Mouse (Mus musculus) gastrocnemius, postnatal 25 days (tissue): Measurements from ENCODE around the gene Rp9. TPM values are rescaled to one million over a fixed set of nuclear protein-coding genes. Genes with fewer than 3 reads are reported as not detected.
"Not testable (repeated sequence)": the region's sequence is repeated elsewhere in the genome, so short reads cannot be mapped to it uniquely, and the experiment has no call there.

Experiments
- DNase-seq: peaks from one replicate; pipeline ENCODE4 v3.0.0; 2022
- total RNA-seq, 2 experiments: library from RNA; stranded (reverse); gene quantifications; 1 replicate in 1 of 2; 2 replicates in 1 of 2; pipeline ENCODE4 v1.2.3; 2021

Rp9 gene
- total RNA-seq, 2 experiments from 2014 or later: 30.1 to 31.2 TPM

- DNase-seq: peak; percentile 51
Measured at GRCm38 (mm10) chr9:22461946-22462345, 7.6 kb downstream of the Rp9 start.

GRCm38 (mm10) chr9:22457142-22457835 is 12.3 kb downstream of the Rp9 start:
- DNase-seq: no peak

GRCm38 (mm10) chr9:22455041-22455440 is 14.5 kb downstream of the Rp9 start:
- DNase-seq: no peak

- DNase-seq: not testable (repeated sequence)
Measured at GRCm38 (mm10) chr9:22453990-22454389, 15.6 kb downstream of the Rp9 start, which contains the start of gene Gm17545. Gm17545 (plus strand) TSS chr9:22454290.

GRCm38 (mm10) chr9:22453501-22453924 is 16.0 kb downstream of the Rp9 start:
- DNase-seq: no peak

GRCm38 (mm10) chr9:22452697-22453096 is 16.8 kb downstream of the Rp9 start:
- no peak for DNase-seq

- no peak for DNase-seq
Measured at GRCm38 (mm10) chr9:22449209-22449608, 20.3 kb downstream of the Rp9 start.

GRCm38 (mm10) chr9:22448420-22448819 is 21.1 kb downstream of the Rp9 start:
- no peak for DNase-seq

GRCm38 (mm10) chr9:22447213-22447612 is 22.3 kb downstream of the Rp9 start:
- no peak for DNase-seq

- no peak for DNase-seq
Measured at GRCm38 (mm10) chr9:22445123-22445522, 24.4 kb downstream of the Rp9 start.

GRCm38 (mm10) chr9:22443157-22443556 is 26.4 kb downstream of the Rp9 start:
- no peak for DNase-seq

GRCm38 (mm10) chr9:22438826-22439225 is 30.7 kb downstream of the Rp9 start:
- DNase-seq: no peak

GRCm38 (mm10) chr9:22434101-22434500 is 35.4 kb downstream of the Rp9 start:
- no peak for DNase-seq

GRCm38 (mm10) chr9:22433221-22433620 is 36.3 kb downstream of the Rp9 start:
- no peak for DNase-seq

- no peak for DNase-seq
Measured at GRCm38 (mm10) chr9:22430315-22430840, 39.2 kb downstream of the Rp9 start.

GRCm38 (mm10) chr9:22429533-22430241 is 39.9 kb downstream of the Rp9 start:
- no peak for DNase-seq

- DNase-seq: no peak
Measured at GRCm38 (mm10) chr9:22428666-22429410, 40.7 kb downstream of the Rp9 start.

GRCm38 (mm10) chr9:22428028-22428665 is 41.4 kb downstream of the Rp9 start:
- no peak for DNase-seq

GRCm38 (mm10) chr9:22424719-22425118 is 44.8 kb downstream of the Rp9 start:
- DNase-seq: no peak

- no peak for DNase-seq
Measured at GRCm38 (mm10) chr9:22424196-22424595, 45.3 kb downstream of the Rp9 start.

GRCm38 (mm10) chr9:22423507-22423906 is 46.0 kb downstream of the Rp9 start:
- no peak for DNase-seq

- DNase-seq: no peak
Measured at GRCm38 (mm10) chr9:22422559-22422958, 47.0 kb downstream of the Rp9 start.
